Mouse (Mus musculus): ENCODE data around the gene Nipsnap3b.

Gene Nipsnap3b

DNA sequence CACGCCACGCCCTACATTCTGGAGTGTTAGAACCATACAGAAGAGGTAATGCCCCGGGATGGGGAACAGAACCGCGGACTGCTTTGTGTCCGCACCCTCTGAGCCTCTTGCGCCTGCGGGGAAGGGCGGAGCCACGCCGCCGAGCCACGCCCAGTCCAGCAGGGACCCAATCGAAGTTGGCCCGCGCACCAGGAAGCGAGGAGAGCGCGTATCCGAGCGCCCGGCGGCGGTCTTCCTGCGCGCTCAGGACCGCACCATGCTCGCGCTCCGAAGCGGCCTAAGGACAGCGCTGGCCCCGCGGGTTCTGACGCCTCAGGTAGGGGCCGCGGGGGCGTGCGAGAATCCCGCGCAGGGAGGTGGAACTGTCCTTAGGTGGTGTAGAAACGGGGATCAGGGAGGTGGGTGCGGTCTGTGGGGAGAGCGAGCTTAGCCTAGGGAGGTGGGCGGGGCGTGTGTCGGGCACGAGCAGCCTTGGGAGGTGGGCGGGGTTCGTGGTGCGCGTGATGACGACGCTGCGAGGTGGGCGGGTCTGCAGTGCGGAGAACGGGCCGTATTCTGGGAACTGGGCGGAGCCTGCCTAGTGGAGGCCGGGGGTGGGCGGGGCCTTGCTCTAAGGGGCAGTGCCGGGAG, at the start of gene Nipsnap3b:
Gene Nipsnap3b (plus strand): TSS at position 149 of the 630 bp plus-strand sequence.
- peak; percentile 100 for DNase-seq (ENCODE audit: low spot score)

DNA sequence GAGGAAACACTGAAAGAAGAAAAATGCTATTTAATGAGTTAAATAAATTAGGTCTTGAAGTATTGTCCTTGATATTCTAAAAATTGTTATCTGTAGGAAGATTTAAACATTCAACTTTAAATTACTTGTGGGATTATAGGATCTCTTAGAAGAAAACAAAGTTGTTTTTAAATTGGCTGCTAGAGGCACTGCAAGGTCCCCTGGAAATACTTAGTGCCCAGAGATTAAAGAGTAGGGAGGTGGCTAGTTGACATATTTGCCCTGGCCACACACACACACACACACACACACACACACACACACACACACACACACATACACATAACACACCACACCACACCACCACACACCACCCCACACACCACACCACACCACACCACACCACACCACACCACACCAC, 47.4 kb upstream of the Nipsnap3b start, which contains the start of gene Olfr270:
Gene Olfr270 (plus strand): TSS at position 301 of the 400 bp plus-strand sequence.
- no peak for DNase-seq (ENCODE audit: low spot score)

DNA sequence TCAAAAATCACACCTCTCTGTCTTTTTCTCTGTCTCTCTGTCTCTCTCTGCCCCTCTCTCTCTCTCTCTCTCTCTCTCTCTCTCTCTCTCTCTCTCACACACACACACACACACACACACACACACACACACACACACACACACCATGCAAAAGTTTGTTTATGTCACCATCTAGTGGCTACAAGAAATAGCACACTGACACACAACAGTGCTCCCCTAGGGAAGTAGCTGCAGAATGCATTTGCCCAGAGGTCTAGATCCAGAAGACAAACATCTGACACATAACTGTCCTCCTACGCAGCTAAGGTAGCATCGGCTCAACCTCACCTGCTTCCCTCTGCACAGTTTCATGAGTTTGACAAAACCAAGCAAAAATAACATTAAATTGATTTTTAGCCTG, 26.5 kb upstream of the Nipsnap3b start:
- no peak for DNase-seq (ENCODE audit: low spot score)

DNA sequence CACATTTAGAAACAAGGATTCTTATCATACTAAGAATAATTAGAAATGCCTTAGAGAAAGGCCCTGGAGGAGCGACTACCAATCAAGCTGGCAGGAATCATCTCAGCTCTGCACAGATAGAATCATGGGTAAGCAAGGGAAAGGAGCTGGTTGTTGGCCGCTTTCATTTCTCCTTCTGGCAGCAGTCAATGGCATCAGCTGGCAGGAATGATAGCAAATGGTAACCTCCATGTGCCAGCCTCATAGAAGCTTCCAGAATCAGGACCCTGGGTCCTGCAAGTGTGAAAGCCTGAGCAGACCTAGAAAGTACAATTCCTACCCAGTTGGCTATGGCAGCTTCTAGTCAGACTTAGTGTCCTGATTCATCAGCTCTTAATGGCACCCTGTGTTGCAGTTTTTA, 25.4 kb upstream of the Nipsnap3b start:
- DNase-seq (ENCODE audit: low spot score) = no peak

DNA sequence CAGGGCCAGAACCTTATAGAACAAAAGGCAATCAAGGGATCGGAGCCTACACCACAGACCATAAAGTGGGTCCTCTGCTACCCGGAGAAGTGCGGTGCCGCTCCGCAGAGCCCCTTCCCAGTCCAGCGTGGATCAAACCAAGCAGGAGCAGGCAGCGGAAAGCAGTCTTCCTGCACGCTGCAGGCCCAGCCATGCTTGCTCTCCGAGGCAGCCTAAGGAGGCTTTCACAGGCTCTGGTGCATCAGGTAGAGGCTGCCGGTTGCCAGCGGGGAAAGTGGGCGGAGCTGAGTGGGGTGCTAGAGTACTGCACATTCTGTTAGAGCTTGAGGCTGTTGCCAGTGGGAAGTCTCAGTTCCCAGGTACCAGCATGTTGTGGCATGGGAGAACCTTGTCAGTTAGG, 22.4 kb upstream of the Nipsnap3b start, which contains the start of gene Nipsnap3a:
Gene Nipsnap3a (plus strand): TSS at position 25 of the 400 bp plus-strand sequence.
- DNase-seq (ENCODE audit: low spot score) = peak; percentile 46

DNA sequence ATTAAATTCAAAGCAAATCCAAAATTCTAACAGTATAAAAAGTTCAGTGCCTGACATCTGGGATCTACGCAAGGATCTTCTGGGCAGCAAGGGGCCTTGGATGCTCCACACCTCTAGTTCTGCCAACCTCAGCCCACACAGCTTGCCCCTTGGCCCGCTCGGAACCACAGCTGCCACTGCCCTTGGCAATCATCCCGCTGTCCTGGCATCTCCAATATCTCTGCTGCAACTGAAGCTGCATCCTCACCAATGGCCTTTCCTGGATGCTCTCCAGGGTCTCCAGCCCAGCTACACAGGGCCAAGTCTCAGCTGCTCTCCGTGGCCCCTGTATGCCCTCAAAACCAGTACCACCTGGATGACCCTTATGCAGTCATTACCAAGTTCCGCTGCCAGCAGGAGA, 12.2 kb upstream of the Nipsnap3b start:
- DNase-seq (ENCODE audit: low spot score) = no peak

DNA sequence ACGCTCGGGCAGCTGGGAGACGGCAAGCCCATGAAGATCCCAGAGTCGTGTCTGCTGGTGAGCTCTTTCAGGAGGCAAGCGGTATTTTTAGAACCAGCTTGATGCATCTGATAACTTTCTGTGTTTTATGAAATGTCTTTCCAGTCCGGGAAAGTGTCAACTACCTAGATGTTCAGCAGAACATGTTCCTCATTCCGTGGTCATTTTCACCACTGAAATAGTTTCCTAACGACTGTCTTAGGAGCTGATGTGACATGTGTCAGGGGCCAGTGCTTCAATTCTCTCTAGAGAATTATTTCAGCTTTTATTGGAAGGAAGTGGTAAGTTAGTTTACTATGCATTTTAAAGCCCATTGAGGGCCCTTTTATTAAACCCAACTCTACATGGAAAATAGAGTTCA, 11.5 kb upstream of the Nipsnap3b start:
- DNase-seq (ENCODE audit: low spot score) = no peak

DNA sequence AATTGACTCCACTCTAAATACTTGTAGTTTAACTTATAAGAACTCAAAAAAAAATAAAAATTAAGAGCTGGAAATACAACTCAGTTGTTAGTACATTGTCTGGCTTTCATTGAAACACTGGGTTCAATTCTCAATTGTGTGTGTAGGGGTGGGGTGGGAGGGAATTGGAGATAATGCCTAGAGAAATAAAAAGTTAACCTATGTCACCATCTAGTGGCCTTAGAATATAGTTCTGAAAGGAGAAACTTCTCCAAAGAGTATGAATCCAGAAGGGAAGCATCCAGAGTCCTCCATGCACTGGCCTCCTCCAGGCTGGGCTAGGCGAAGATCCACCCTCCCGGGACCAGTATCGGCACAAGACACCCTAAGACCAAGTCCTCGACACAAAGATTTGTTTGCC, 2.5 kb upstream of the Nipsnap3b start:
- no peak for DNase-seq (ENCODE audit: low spot score)

DNA sequence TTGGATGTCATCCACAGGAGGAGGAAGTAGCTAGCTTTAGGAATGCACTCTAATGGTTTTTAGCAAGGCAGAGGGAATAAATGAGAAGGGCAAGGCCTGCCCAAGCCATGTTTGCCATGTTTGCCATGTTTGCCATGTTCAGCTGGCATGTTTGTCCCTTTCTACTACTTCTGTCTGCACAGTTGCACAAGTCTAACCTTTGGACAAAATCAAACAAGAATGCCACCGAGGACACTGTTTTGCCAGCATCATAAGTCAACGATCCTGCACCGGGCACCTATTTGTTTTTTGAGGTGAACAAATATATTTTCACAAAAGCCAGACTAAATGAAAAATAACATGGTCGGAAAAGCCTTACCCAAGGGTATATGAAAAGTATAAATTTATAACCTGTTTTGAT, 1.8 kb upstream of the Nipsnap3b start:
- no peak for DNase-seq (ENCODE audit: low spot score)

DNA sequence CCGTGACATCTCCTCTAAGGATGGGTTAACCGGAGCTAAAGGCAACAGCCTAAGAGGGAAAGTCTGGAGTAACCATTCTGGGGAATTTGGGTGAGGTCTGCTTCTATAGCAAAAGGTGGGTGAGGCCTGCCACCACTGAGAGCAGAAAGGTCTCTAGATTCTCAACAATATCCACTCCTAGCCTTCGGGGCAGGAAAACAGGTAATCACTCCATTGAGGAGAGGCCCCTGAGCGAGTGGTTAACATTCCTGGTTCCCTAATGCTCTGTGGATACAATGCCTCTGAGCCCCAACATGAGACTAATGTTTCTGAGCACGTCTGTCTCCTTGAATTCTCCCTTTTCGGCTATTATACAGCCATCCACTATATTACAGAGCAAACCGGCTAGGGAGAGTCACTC, 2.7 kb downstream of the Nipsnap3b start:
- DNase-seq (ENCODE audit: low spot score) = no peak

DNA sequence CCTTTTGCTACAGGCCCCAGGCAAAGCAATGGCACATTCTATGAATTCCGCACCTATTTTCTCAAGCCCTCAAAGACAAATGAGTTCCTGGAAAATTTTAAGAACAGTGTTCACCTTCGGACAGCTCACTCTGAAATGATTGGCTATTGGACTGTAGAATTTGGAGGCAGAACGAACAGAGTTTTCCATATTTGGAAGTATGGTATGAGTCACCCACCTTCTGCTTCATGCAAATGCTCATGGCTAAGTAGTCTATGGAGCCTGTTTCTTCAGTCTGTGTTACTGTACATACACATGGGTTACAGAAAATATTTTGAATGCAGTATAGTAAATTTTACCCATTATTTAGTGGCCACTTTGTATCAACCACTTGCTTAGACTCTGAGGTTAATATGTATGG, 3.3 kb downstream of the Nipsnap3b start:
- no peak for DNase-seq (ENCODE audit: low spot score)

DNA sequence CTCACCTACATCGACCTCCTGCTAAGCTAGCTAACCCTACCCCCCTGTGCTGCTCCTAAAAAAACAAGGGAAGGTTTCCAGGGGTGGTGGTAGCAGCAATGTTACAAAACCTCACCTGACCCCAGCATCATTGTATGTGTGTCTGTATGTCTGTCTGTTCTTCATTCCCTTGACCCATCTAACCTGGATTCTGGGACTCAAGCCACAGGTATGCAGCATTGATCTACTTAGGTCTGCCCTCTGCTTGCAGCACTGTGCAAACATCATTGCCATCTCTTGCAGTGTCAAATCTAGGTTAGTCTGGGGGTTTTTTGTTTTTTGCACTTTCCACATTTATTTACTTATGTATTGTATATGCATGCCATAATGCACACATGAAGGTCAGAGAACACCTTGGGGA, 6.7 kb downstream of the Nipsnap3b start:
- DNase-seq (ENCODE audit: low spot score) = no peak

DNA sequence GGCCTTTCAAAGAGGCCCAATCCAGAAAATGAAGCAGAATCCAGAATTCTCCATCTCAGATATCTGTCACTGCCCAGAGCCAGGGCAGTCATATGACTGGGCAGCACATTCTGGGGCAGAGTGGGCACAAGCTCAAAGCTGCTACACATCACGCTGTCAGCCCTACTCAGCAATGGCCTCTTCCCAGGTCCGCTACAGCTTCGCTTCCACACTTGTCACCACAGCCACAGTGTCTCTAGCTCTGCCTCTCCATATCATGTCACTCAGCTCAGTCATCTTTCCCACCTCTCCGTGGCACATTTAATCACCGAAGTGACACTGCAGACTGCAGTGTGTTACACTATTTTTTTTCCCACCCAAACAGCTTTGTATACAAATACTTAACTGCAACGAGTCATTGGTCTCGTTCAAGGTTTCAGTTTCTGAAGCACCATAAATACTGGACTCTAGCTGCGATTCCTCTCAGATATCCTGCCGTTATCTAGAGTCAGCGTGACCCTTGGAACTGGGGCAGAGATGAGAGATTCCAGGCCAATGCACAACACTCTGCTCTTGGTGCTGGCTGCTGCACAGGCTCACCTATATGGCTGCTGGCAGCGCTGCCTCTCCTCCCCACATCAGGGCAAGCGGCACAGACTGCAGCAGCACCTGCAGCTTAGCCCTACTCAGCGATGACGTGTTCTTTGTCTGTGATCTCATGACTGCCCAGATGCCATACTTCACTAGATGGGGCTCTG, 11.7 kb downstream of the Nipsnap3b start:
- DNase-seq (ENCODE audit: low spot score) = no peak

DNA sequence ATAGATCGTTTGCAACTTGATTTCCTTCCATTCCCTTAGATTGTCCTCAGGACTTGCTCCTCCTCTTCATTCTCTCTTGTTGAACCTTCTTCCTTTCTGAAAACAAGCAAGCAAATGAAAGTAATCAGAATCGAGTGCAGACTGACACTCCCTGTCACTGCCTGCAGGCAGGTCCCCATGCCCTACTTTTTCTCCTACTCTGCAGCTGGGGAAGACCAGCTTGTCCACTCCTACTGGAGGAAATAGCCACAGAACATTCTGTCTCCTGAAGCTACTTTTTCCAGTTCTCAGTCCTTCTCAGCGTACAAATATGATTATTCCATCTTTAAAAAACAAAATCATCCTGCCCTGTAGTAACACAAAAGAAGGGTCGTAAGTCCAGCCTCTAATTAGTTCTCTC, 12.7 kb downstream of the Nipsnap3b start:
- no peak for DNase-seq (ENCODE audit: low spot score)

DNA sequence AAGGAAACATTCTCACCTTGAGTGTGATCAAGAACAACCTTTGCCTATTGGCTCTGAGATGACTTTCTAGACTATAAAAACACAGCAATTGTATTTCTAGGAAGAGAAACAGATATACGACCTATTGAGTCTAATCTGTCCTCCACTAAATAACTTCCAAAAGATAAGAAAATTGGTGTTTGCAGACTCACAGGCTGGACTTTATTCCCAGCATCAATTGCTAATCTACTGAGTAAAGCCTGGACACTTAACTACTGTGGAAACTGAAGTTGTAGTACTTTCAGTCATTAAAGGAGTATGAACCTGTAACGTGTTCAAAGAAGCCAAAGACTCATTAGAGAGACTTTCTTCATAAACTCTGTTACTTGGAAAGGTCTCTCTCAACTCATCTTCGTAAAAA, 16.1 kb downstream of the Nipsnap3b start:
- DNase-seq (ENCODE audit: low spot score) = no peak

DNA sequence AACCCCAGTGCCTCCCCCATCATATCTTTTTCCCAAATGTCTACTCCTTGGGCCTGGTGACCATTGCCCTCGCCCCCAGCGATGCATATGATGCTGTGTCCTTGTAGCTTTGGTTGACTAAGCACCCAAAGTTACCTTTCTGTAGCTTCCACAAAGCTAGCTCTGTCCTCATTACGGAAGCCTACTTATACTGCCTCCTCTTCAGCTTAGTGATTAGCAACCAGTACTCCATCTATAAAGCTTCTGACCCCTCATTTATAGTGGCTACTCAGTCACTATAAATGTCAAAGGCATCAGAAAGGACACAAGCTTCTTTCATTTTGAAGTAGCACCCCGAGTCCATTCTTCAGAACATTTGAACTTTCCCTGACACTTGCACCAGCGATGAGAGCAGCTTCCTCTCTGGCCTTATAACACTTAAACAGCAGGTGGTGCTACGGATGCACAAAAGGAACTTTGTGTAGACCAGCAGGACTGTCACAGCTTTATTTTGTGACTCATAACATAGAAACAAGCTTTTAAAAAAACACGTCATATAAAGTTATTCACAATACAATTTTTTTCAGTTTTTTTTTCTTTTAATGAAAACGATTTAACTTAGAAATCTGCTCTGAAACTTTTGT, 18.8 kb downstream of the Nipsnap3b start:
- no peak for DNase-seq (ENCODE audit: low spot score)

DNA sequence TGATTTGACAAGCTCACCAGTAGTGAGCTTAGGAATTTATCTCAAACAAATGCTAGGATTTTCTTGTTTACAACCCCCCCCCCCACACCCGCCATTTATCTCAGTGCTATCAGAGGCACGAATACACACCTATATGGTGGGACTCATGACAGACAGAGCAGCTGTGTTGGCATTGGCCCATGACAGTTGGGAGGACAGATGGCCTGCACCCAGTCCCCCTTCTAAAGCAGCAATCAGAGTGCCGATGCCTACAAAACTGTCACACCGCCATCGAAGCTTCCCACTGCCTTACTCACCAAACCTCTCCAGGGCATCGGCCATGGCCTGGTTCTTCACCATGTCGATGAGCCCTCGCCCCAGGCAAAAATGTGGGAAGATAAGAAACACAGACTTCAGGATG, 32.1 kb downstream of the Nipsnap3b start:
- DNase-seq (ENCODE audit: low spot score) = no peak

DNA sequence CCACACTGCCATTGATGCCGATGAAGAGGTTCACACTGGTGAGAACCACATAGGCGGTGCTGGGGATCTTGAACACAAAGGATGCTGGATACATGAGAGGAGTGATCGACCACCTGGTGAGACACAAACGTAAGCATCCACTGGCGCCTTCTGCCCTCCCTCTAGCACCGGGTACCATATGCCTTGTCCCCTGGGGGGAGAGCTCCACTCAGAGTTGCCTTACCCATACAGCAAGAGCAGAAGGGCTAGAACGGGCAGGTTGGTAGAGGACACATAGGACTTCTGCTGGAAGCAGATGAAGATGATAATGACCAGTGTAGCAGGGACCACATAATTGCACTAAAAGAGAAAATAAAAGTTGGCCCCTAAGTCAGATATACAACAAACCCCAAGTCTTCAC, 34.1 kb downstream of the Nipsnap3b start:
- no peak for DNase-seq (ENCODE audit: low spot score)

DNA sequence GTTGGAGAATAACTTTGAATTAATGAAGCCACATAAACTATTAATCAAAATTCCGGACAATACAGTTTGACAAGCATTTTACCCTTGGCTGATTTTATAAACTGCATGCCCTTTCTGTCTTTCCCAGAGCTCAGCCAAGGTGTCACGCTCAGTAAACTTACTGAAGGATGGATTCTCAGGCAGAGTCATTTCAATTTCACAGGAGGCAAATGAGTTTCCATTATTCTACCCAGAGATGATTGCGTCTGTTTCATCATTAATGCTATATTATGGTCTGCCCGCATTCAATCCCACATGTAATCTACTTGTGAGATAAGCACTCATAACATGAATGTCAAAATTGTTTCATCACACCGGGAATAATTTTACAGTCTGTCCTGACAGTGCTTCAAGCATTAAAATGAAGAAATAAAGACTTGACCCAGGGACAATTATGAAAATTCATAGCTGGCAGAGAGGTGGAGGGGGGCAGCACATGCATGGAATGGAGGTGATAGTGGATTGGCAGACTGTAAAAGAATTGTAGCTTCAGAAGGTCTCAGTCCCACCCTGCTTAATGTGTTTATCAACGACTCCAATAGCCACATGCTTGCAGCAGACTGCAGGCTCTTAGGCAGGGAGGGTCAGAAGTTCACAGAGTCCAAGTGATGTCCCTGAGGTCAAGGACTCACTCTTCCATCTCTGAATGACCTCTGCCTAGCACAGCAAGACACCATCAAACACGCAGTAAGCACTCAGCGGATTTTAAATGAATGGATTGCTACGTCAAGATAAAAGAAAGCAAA, 34.8 kb downstream of the Nipsnap3b start:
- DNase-seq (ENCODE audit: low spot score) = no peak

DNA sequence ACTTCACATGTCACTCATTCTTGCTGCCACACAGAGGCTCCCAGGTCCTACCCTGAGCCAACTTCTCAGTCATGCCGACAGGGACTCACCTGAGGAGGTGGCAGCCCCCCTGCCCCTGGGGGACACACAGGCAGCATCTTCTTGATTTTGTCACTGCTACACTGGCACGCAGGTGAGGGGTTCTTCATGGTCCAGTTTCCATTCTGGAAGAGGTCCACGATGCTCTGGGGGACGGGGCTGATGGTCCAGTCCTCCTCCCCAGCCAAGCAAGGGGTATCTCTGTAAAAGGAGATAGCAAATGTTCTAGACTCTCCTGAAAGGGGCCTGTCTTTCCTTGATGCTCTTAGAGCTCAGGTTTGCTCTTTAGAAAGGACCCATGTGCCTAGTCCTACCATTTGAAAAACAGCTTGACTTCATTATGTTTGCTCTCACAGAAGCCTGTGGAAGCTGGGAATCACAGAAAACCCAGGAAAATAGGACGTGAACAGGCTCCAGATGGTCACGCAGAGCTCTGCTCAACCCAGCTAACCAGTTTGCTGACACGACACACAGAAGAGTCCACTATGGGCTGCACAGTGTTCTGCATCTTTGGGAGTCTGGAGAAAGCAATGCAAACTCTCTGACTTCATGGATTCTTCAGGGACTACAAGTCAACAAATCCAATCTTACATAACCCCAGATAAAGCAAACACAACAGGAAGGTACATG, 50.8 kb downstream of the Nipsnap3b start:
- no peak for DNase-seq (ENCODE audit: low spot score)

Data from testis, postnatal 10 days (tissue).